ENCODE assay signal across 8 mouse cellular contexts in the genomic region with DNA sequence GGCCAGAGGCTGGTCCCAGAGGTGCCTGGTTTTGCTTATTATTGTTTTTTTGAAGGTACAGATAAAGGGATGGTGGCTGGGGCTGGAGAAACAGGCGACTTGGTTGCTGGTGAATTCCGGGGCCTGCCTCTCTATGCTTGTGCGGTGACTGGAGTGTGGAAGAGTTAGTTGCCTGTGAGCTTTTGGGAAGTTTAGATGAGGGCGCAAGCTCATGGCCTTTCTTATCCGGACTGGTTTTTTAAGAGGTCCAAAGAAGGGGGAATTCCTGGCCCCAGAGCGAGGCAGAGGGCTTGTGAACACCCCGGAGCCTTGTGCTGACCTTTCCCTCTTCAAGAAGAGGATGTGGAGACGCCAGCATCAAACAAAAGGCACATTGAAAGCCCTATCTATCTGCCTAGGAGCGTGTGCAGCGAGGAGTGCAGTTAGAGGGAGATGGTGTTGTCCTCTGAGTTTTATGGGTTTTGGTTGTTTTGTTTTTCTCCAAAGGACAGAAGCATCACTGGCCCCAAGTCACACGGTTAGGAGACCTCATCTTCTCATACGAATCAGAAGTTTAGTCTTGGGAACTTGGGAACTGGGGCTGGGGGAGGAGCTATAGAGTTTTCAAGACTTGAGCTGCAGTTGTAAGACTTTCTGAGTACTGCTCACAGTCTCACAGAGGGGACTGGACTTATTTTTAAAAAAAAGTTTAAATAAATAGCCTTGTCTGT. TPM values are rescaled to one million over a fixed set of nuclear protein-coding genes. Genes with fewer than 3 reads are reported as not detected.
DNase-seq lines count a peak whose midpoint lies in the region; ATAC-seq and TF ChIP-seq lines count a peak whose summit lies in the region.

No protein-coding gene starts in this region.

- 7% methylated on average over 12 of the region's 12 CpGs for WGBS in cerebellum, adult 2 months
- WGBS in kidney, postnatal 0 days, result 8% methylated on average over 12 of the region's 12 CpGs
- 3% methylated on average over 12 of the region's 12 CpGs for WGBS in neural tube, embryonic 15.5 days

- H3K27me3 ChIP-seq in cerebellum, adult 2 months (ENCODE audit: control insufficient read depth, insufficient read depth, low read length), result no peaks in the 10 kb centered on the region
- no peaks in the 10 kb centered on the region for H3K27me3 ChIP-seq in testis, adult 2 months (ENCODE audit: control insufficient read depth, insufficient read depth, low read length)
- H3K27me3 ChIP-seq in kidney, postnatal 0 days (ENCODE audit: insufficient read depth, low read length), result no peaks in the 10 kb centered on the region
- no peaks in the 10 kb centered on the region for H3K27me3 ChIP-seq in neural tube, embryonic 15.5 days (replicated peaks)

- no peak for TF ChIP-seq CTCF in cerebellum, adult 2 months (IDR thresholded peaks at IDR 0.05; ENCODE audit: borderline replicate concordance, insufficient read depth, low read depth, low read length)
- TF ChIP-seq CTCF in testis, adult 2 months (IDR thresholded peaks at IDR 0.05; ENCODE audit: control insufficient read depth, insufficient read depth, insufficient replicate concordance, low read depth, low read length), result no peak
- no peak for TF ChIP-seq CTCF in kidney, postnatal 0 days (IDR thresholded peaks at IDR 0.05; ENCODE audit: low read depth)

- H3K9me3 ChIP-seq in kidney, postnatal 0 days (replicated peaks; ENCODE audit: low read length), result no peaks in the 10 kb centered on the region
- H3K9me3 ChIP-seq in neural tube, embryonic 15.5 days (replicated peaks), result no peaks in the 10 kb centered on the region

- H3K36me3 ChIP-seq in testis, adult 2 months (ENCODE audit: control insufficient read depth, insufficient read depth, low read length), result no peaks in the 10 kb centered on the region
- no peaks in the 10 kb centered on the region for H3K36me3 ChIP-seq in kidney, postnatal 0 days (ENCODE audit: insufficient read depth, low read length)
- no peaks in the 10 kb centered on the region for H3K36me3 ChIP-seq in neural tube, embryonic 15.5 days

- peak overlapping the region; percentile 93 for H3K4me2 ChIP-seq in kidney, postnatal 0 days (ENCODE audit: low read length)
- peak overlapping the region; percentile 89 for H3K4me2 ChIP-seq in neural tube, embryonic 15.5 days

- DNase-seq in cerebellum, adult 2 months, result no peak
- no peak for DNase-seq in cerebellum, postnatal 14 days
- no peak for DNase-seq in testis, postnatal 10 days (ENCODE audit: low spot score)
- DNase-seq in kidney, postnatal 0 days (ENCODE audit: low spot score), result peak; percentile 63
- no peak for DNase-seq in B cell, adult 2 months
- no peak for DNase-seq in adrenal gland, postnatal 25 days

- H3K4me3 ChIP-seq in cerebellum, adult 2 months (replicated peaks; ENCODE audit: insufficient read depth, low read depth, low read length), result peak overlapping the region; percentile 84
- H3K4me3 ChIP-seq in testis, adult 2 months (ENCODE audit: control insufficient read depth, low read depth, low read length), result no peak overlapping the region
- H3K4me3 ChIP-seq in kidney, postnatal 0 days (replicated peaks; ENCODE audit: low read depth, low read length), result peak overlapping the region; percentile 76
- peak overlapping the region; percentile 84 for H3K4me3 ChIP-seq in neural tube, embryonic 15.5 days (replicated peaks)

- TF ChIP-seq POLR2A in cerebellum, adult 2 months (IDR thresholded peaks at IDR 0.05; ENCODE audit: borderline replicate concordance, insufficient read depth, low read length), result no peak
- no peak for TF ChIP-seq POLR2A in testis, adult 2 months (IDR thresholded peaks at IDR 0.05; ENCODE audit: control insufficient read depth, low read depth, low read length)

- peak overlapping the region; percentile 47; the same call in 1 of the 2 replicates for H3K27ac ChIP-seq in cerebellum, adult 2 months (ENCODE audit: insufficient read depth, low read length)
- H3K27ac ChIP-seq in testis, adult 2 months (ENCODE audit: control insufficient read depth, insufficient read depth, low read depth, low read length), result peak overlapping the region; percentile 20
- peak overlapping the region; percentile 100 for H3K27ac ChIP-seq in kidney, postnatal 0 days
- peak overlapping the region; percentile 99 for H3K27ac ChIP-seq in neural tube, embryonic 15.5 days (replicated peaks)

- no peak for ATAC-seq in kidney, postnatal 0 days (replicated peaks; ENCODE audit: low FRiP score, low read depth)
- ATAC-seq in neural tube, embryonic 15.5 days (ENCODE audit: low FRiP score), result no peak

- peak overlapping the region; percentile 95 for H3K9ac ChIP-seq in kidney, postnatal 0 days (ENCODE audit: low read depth, low read length)
- peak overlapping the region; percentile 99 for H3K9ac ChIP-seq in neural tube, embryonic 15.5 days (replicated peaks)

- peaks cover 37% of the 10 kb centered on the region for H3K4me1 ChIP-seq in cerebellum, adult 2 months (ENCODE audit: control insufficient read depth, insufficient read depth, low read length)
- peaks cover 21% of the 10 kb centered on the region; the same call in 1 of the 2 replicates for H3K4me1 ChIP-seq in testis, adult 2 months (ENCODE audit: control insufficient read depth, insufficient read depth, low read length)
- H3K4me1 ChIP-seq in kidney, postnatal 0 days (replicated peaks; ENCODE audit: insufficient read depth, low read length), result peaks cover 55% of the 10 kb centered on the region
- peaks cover 71% of the 10 kb centered on the region for H3K4me1 ChIP-seq in neural tube, embryonic 15.5 days

RNA-seq across cellular contexts. Expression of gene Zmiz1, which starts 2.8 kb away (rescaled TPM):
- 63.7 and 72.5 TPM in 2 replicates for polyA plus RNA-seq in cerebellum, adult 2 months (2012; rRNA removed)
- 9.1 and 10.0 TPM in 2 replicates for polyA plus RNA-seq in testis, adult 2 months (2012; rRNA removed)
- 25.0 and 26.6 TPM in 2 replicates for polyA plus RNA-seq in kidney, postnatal 0 days (2015; fragmentation: Nextera tagmentation; extraction: Ambion mirVana)
- 51.1 and 54.7 TPM in 2 replicates for polyA plus RNA-seq in neural tube, embryonic 15.5 days (2015; fragmentation: Nextera tagmentation; extraction: Ambion mirVana)
- total RNA-seq in adrenal gland, postnatal 25 days (2021), result 125 and 153 TPM in 2 replicates

Comparison
In these comparisons a context has a peak if more than half of its experiments do, and no peak if none do; other contexts are left out.
1. H3K27ac ChIP-seq: peak in every context shown above with its lines; median percentile 100 in kidney, postnatal 0 days; 99 in neural tube, embryonic 15.5 days; 47 in cerebellum, adult 2 months; 20 in testis, adult 2 months.